Mouse (Mus musculus): ENCODE measurements around the gene Dnali1.

DNA sequence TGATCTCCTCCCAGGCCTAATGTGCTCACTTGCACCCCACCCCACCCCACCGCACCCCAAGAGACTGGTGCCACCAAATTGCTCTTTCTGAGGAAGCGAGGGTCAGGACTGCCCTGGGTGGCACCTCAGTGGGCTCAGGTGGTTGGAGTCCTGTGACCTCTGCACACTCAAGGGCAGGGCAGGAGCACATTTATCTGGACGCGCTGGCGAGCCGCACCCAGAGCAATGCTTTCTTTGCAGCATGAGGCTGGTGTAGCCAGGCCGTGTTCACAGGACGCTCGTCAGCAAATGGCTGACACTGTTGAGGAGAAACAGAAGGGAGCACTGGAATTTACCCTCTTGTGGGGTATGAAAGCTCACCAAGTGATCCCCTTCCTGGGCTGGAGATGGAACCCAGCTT, 39.9 kb upstream of the Dnali1 start:
- TF ChIP-seq MAX (IDR thresholded peaks at IDR 0.05; ENCODE audit: low read depth) (no peak), POLR2AphosphoS2 (IDR thresholded peaks at IDR 0.05; ENCODE audit: insufficient read length, low read depth) (no peak), USF1 (IDR thresholded peaks at IDR 0.05; ENCODE audit: low read depth) (no peak), POLR2A (IDR thresholded peaks at IDR 0.05; ENCODE audit: insufficient read length, low read depth) (no peak), TCF12 (IDR thresholded peaks at IDR 0.05; ENCODE audit: insufficient read depth, poor library complexity, severe bottlenecking) (no peak)
